Mouse (Mus musculus): ENCODE results near the gene Olfr706. TPM values are rescaled to one million over a fixed set of nuclear protein-coding genes. Genes with fewer than 3 reads are reported as not detected.

The Olfr706 gene
- polyA plus RNA-seq, 1 experiment from 2014 or later = not detected

GRCm38 (mm10) chr7:106843060-106843459, 44.9 kb downstream of the Olfr706 start, which contains the start of gene Olfr703:
Gene Olfr703, plus strand, starts transcription at chr7:106843360.
- Histone ChIP-seq H3K27me3 (ENCODE audit: insufficient read depth, low read length) (no peaks in the 10 kb centered on the region), H3K36me3 (replicated peaks; ENCODE audit: insufficient read depth, low read length) (no peaks in the 10 kb centered on the region), H3K9ac (replicated peaks) (no peak within 1 kb of the TSS), H3K4me1 (ENCODE audit: insufficient read depth) (no peaks in the 10 kb centered on the region), H3K4me2 (ENCODE audit: low read depth, low read length) (no peak within 1 kb of the TSS), H3K4me3 (ENCODE audit: low read depth, low read length) (no peak within 1 kb of the TSS), H3K9me3 (ENCODE audit: low read length) (no peaks in the 10 kb centered on the region), H3K27ac (ENCODE audit: low read depth) (no peak within 1 kb of the TSS)
- 58% methylated on average over 2 of the region's 2 CpGs for WGBS (ENCODE audit: insufficient replicate concordance)
- no peak for DNase-seq
- TF ChIP-seq CTCF (IDR thresholded peaks at IDR 0.05; ENCODE audit: low read depth) (no peak), EP300 (IDR thresholded peaks at IDR 0.05; ENCODE audit: low read depth) (no peak)
- ATAC-seq = no peak

- TF ChIP-seq EP300 (IDR thresholded peaks at IDR 0.05; ENCODE audit: low read depth) (no peak), CTCF (IDR thresholded peaks at IDR 0.05; ENCODE audit: low read depth) (no peak)
- H3K27me3 ChIP-seq (ENCODE audit: insufficient read depth, low read length) = no peaks in the 10 kb centered on the region
- no peaks in the 10 kb centered on the region for H3K9me3 ChIP-seq (ENCODE audit: low read length)
- no peak within 1 kb of the TSS for H3K4me2 ChIP-seq (ENCODE audit: low read depth, low read length)
- H3K4me3 ChIP-seq (ENCODE audit: low read depth, low read length) = no peak within 1 kb of the TSS
- no peaks in the 10 kb centered on the region for H3K4me1 ChIP-seq (ENCODE audit: insufficient read depth)
- H3K27ac ChIP-seq (ENCODE audit: low read depth) = no peak within 1 kb of the TSS
- DNase-seq (no peak), ATAC-seq (no peak)
- no peaks in the 10 kb centered on the region for H3K36me3 ChIP-seq (replicated peaks; ENCODE audit: insufficient read depth, low read length)
- H3K9ac ChIP-seq (replicated peaks) = no peak within 1 kb of the TSS
Observed at GRCm38 (mm10) chr7:106833793-106834192, 54.2 kb downstream of the Olfr706 start, which contains the start of gene Olfr702. Gene Olfr702, minus strand, starts transcription at chr7:106833893.

Other genes with a start within 250 kb of the Olfr706 start
- gene Olfr693, start 207.6 kb downstream of the Olfr706 start, polyA plus RNA-seq (2015; fragmentation: Nextera tagmentation; extraction: Ambion mirVana) = not detected in 2 replicates
- gene Olfr694, start 196.3 kb downstream of the Olfr706 start, polyA plus RNA-seq (2015; fragmentation: Nextera tagmentation; extraction: Ambion mirVana) = not detected in 2 replicates
- gene Olfr695, start 171.8 kb downstream of the Olfr706 start, polyA plus RNA-seq (2015; fragmentation: Nextera tagmentation; extraction: Ambion mirVana) = not detected in 2 replicates
- not detected in 2 replicates for gene Olfr697, start 145.7 kb downstream of the Olfr706 start, polyA plus RNA-seq (2015; fragmentation: Nextera tagmentation; extraction: Ambion mirVana)
- gene Olfr698, start 132.8 kb downstream of the Olfr706 start, polyA plus RNA-seq (2015; fragmentation: Nextera tagmentation; extraction: Ambion mirVana) = not detected in 2 replicates
- not detected in 2 replicates for gene Olfr699, start 95.0 kb downstream of the Olfr706 start, polyA plus RNA-seq (2015; fragmentation: Nextera tagmentation; extraction: Ambion mirVana)
- not detected in 2 replicates for gene Olfr700, start 79.3 kb downstream of the Olfr706 start, polyA plus RNA-seq (2015; fragmentation: Nextera tagmentation; extraction: Ambion mirVana)
- not detected in 2 replicates for gene Olfr701, start 74.0 kb downstream of the Olfr706 start, polyA plus RNA-seq (2015; fragmentation: Nextera tagmentation; extraction: Ambion mirVana)
- not detected in 2 replicates for gene Olfr702, start 54.3 kb downstream of the Olfr706 start, polyA plus RNA-seq (2015; fragmentation: Nextera tagmentation; extraction: Ambion mirVana)
- gene Olfr703, start 44.8 kb downstream of the Olfr706 start, polyA plus RNA-seq (2015; fragmentation: Nextera tagmentation; extraction: Ambion mirVana) = not detected in 2 replicates
- not detected in 2 replicates for gene Olfr704, start 25.0 kb downstream of the Olfr706 start, polyA plus RNA-seq (2015; fragmentation: Nextera tagmentation; extraction: Ambion mirVana)
- not detected in 2 replicates for gene Olfr705, start 11.3 kb downstream of the Olfr706 start, polyA plus RNA-seq (2015; fragmentation: Nextera tagmentation; extraction: Ambion mirVana)
- gene Olfr707, start 13.1 kb upstream of the Olfr706 start, polyA plus RNA-seq (2015; fragmentation: Nextera tagmentation; extraction: Ambion mirVana) = not detected in 2 replicates
- gene Olfr1532-ps1, start 19.8 kb upstream of the Olfr706 start, polyA plus RNA-seq (2015; fragmentation: Nextera tagmentation; extraction: Ambion mirVana) = not detected in 2 replicates
- not detected in 2 replicates for gene Olfr709-ps1, start 44.1 kb upstream of the Olfr706 start, polyA plus RNA-seq (2015; fragmentation: Nextera tagmentation; extraction: Ambion mirVana)
- not detected in 2 replicates for gene Olfr710, start 60.1 kb upstream of the Olfr706 start, polyA plus RNA-seq (2015; fragmentation: Nextera tagmentation; extraction: Ambion mirVana)
- gene Olfr6, start 75.8 kb upstream of the Olfr706 start, polyA plus RNA-seq (2015; fragmentation: Nextera tagmentation; extraction: Ambion mirVana) = not detected in 2 replicates
- gene Olfr711, start 87.3 kb upstream of the Olfr706 start, polyA plus RNA-seq (2015; fragmentation: Nextera tagmentation; extraction: Ambion mirVana) = not detected in 2 replicates
- not detected in 2 replicates for gene Olfr2, start 117.9 kb upstream of the Olfr706 start, polyA plus RNA-seq (2015; fragmentation: Nextera tagmentation; extraction: Ambion mirVana)
- gene Olfr713, start 143.0 kb upstream of the Olfr706 start, polyA plus RNA-seq (2015; fragmentation: Nextera tagmentation; extraction: Ambion mirVana) = not detected in 2 replicates
- not detected in 2 replicates for gene Olfr714, start 182.8 kb upstream of the Olfr706 start, polyA plus RNA-seq (2015; fragmentation: Nextera tagmentation; extraction: Ambion mirVana)
- gene Olfr17, start 205.1 kb upstream of the Olfr706 start, polyA plus RNA-seq (2015; fragmentation: Nextera tagmentation; extraction: Ambion mirVana) = not detected in 2 replicates
- not detected in 2 replicates for gene Olfr715b, start 222.2 kb upstream of the Olfr706 start, polyA plus RNA-seq (2015; fragmentation: Nextera tagmentation; extraction: Ambion mirVana)
- not detected in 2 replicates for gene Olfr715, start 242.9 kb upstream of the Olfr706 start, polyA plus RNA-seq (2015; fragmentation: Nextera tagmentation; extraction: Ambion mirVana)